Mouse (Mus musculus): ENCODE results near the gene Pttg1. TPM values are rescaled to one million over a fixed set of nuclear protein-coding genes. Genes with fewer than 3 reads are reported as not detected.

Pttg1 gene
- polyA plus RNA-seq, 1 experiment from 2014 or later = 53.0 TPM

DNA sequence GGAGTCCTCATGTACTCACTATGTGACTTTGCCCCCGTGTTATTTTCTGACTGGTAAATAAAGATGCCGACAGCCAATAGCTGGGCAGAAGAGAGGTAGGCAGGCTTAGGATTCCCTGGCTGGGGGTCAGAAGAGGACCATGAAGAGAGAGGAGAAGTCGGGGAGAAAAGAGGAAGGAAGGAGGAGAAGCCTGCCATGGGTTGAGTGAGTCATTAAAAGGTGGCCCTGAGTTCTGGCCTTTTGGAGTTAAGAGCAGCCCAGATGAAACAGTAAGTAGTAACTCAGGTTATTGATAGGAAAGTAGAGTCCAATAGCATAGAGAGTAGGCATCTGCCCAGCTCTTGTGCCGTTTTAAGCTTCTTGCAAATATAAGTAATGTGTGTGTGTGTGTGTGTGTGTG is 25.3 kb upstream of the Pttg1 start:
- Histone ChIP-seq H3K9ac (no peak overlapping the region), H3K9me3 (ENCODE audit: control insufficient read depth, low read length) (no peaks in the 10 kb centered on the region), H3K27ac (no peak overlapping the region), H3K27me3 (ENCODE audit: control insufficient read depth, insufficient read depth, low read length) (no peaks in the 10 kb centered on the region), H3K4me1 (replicated peaks; ENCODE audit: control insufficient read depth, insufficient read depth, low read length) (no peaks in the 10 kb centered on the region), H3K36me3 (replicated peaks; ENCODE audit: control insufficient read depth, insufficient read depth) (peaks cover 20% of the 10 kb centered on the region), H3K4me3 (replicated peaks; ENCODE audit: low read length) (no peak overlapping the region), H3K4me2 (replicated peaks) (no peak overlapping the region)
- DNase-seq (ENCODE audit: low spot score) (no peak), ATAC-seq (ENCODE audit: low FRiP score) (no peak)
- 75% methylated on average over 4 of the region's 4 CpGs for WGBS

DNA sequence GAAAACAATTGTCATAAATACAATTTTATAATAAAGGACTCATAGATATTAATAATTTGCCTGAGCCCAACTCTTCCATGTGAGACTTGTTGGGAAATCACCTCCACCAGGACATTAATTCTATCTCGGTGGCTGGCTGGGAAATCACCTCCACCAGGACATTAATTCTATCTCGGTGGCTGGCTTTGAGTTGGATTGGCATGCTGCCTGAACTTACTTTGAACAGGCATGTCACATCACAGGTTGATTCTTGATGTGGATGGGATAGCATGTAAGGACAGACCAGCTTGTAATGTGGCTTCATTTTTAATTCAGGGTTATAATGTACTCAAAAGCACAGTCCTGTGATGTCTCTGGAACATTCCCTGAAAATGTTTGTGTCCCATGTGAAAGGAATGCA is 23.9 kb upstream of the Pttg1 start:
- ATAC-seq (ENCODE audit: low FRiP score) (no peak), DNase-seq (ENCODE audit: low spot score) (no peak)
- no peaks in the 10 kb centered on the region for H3K27me3 ChIP-seq (ENCODE audit: control insufficient read depth, insufficient read depth, low read length)
- no peak overlapping the region for H3K27ac ChIP-seq
- H3K4me3 ChIP-seq (replicated peaks; ENCODE audit: low read length) = no peak overlapping the region
- H3K9ac ChIP-seq = no peak overlapping the region
- no peaks in the 10 kb centered on the region for H3K4me1 ChIP-seq (replicated peaks; ENCODE audit: control insufficient read depth, insufficient read depth, low read length)
- no peaks in the 10 kb centered on the region for H3K9me3 ChIP-seq (ENCODE audit: control insufficient read depth, low read length)
- no peak overlapping the region for H3K4me2 ChIP-seq (replicated peaks)
- WGBS = 84% methylated on average over 2 of the region's 2 CpGs
- peaks cover 34% of the 10 kb centered on the region for H3K36me3 ChIP-seq (replicated peaks; ENCODE audit: control insufficient read depth, insufficient read depth)

DNA sequence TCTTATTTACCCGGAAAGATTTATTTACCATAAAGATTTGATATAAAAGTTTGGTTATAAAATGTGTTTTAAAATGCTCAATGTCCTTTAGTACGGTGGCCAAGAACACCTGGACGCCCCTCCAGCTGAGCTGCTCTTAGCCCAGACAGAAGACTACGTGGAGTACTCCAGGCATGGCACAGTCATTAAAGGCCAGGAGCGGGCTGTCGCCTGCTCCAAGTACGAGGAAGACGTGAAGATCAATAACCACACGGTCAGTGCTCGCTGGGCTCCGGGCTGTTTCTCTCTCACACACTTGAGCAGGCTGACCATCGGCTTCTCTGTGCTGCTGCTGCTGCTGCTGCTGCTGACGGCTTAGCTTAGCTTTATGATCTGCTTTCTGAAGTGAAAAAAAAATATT is 17.1 kb upstream of the Pttg1 start:
- no peak overlapping the region for H3K9ac ChIP-seq
- H3K4me2 ChIP-seq (replicated peaks) = no peak overlapping the region
- H3K9me3 ChIP-seq (ENCODE audit: control insufficient read depth, low read length) = no peaks in the 10 kb centered on the region
- no peak overlapping the region for H3K27ac ChIP-seq
- no peak for DNase-seq (ENCODE audit: low spot score)
- H3K4me1 ChIP-seq (replicated peaks; ENCODE audit: control insufficient read depth, insufficient read depth, low read length) = no peaks in the 10 kb centered on the region
- H3K36me3 ChIP-seq (replicated peaks; ENCODE audit: control insufficient read depth, insufficient read depth) = peaks cover 99% of the 10 kb centered on the region
- ATAC-seq (ENCODE audit: low FRiP score) = no peak
- no peak overlapping the region for H3K4me3 ChIP-seq (replicated peaks; ENCODE audit: low read length)
- 97% methylated on average over 13 of the region's 13 CpGs for WGBS
- no peaks in the 10 kb centered on the region for H3K27me3 ChIP-seq (ENCODE audit: control insufficient read depth, insufficient read depth, low read length)

DNA sequence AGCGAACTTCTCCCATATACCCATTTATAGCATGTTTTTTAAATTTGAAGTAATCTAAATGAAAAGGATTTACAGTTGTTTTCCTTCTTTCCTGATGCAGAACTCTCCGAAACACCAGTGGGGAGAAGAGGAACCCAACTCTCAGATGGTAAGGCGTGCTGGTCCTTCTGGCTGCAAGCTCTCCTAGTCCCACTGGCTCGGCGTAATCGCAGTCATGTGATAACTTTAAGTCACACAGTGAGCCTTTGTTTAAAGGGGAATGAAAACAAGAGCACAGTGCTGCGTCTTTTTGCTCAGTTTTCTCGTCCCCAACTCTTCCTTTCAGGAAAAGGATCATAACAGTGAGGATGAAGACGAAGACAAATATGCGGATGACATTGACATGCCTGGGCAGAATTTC is 15.1 kb upstream of the Pttg1 start:
- Histone ChIP-seq H3K4me1 (replicated peaks; ENCODE audit: control insufficient read depth, insufficient read depth, low read length) (no peaks in the 10 kb centered on the region), H3K4me2 (replicated peaks) (no peak overlapping the region), H3K4me3 (replicated peaks; ENCODE audit: low read length) (no peak overlapping the region), H3K9me3 (ENCODE audit: control insufficient read depth, low read length) (no peaks in the 10 kb centered on the region), H3K27ac (no peak overlapping the region), H3K36me3 (replicated peaks; ENCODE audit: control insufficient read depth, insufficient read depth) (peaks cover 90% of the 10 kb centered on the region), H3K9ac (no peak overlapping the region), H3K27me3 (ENCODE audit: control insufficient read depth, insufficient read depth, low read length) (no peaks in the 10 kb centered on the region)
- no peak for ATAC-seq (ENCODE audit: low FRiP score)
- DNase-seq (ENCODE audit: low spot score) = no peak
- 94% methylated on average over 10 of the region's 10 CpGs for WGBS

DNA sequence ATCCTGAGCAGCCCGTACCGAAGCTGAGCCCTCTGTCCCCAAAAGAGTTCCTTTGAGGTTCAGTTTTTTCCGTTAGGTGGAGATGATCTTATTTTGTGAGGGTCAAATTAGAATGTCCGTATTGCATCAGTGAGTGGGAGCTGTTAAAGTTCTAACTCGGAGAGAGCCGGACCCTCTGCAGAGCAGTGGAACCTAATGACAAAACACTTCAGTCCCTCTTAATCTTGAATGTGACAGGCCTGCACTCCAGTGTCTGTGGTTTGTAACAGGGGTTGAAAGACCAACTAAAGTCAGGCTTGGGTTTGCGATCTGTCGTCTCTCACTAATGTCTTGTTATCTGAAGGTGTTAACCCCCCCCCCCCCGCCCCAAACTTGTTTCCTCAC is 8.0 kb upstream of the Pttg1 start:
- ATAC-seq (ENCODE audit: low FRiP score) (peak; percentile 51; the same call in 1 of the 2 replicates), DNase-seq (ENCODE audit: low spot score) (no peak)
- H3K4me1 ChIP-seq (replicated peaks; ENCODE audit: control insufficient read depth, insufficient read depth, low read length) = peaks cover 10% of the 10 kb centered on the region
- WGBS = 4% methylated on average over 9 of the region's 9 CpGs
- peak overlapping the region; percentile 90 for H3K4me3 ChIP-seq (replicated peaks; ENCODE audit: low read length)
- H3K9ac ChIP-seq = peak overlapping the region; percentile 77
- H3K9me3 ChIP-seq (ENCODE audit: control insufficient read depth, low read length) = no peaks in the 10 kb centered on the region
- H3K27me3 ChIP-seq (ENCODE audit: control insufficient read depth, insufficient read depth, low read length) = no peaks in the 10 kb centered on the region
- peak overlapping the region; percentile 68; the same call in 1 of the 2 replicates for H3K27ac ChIP-seq
- peaks cover 20% of the 10 kb centered on the region for H3K36me3 ChIP-seq (replicated peaks; ENCODE audit: control insufficient read depth, insufficient read depth)
- H3K4me2 ChIP-seq (replicated peaks) = peak overlapping the region; percentile 84

DNA sequence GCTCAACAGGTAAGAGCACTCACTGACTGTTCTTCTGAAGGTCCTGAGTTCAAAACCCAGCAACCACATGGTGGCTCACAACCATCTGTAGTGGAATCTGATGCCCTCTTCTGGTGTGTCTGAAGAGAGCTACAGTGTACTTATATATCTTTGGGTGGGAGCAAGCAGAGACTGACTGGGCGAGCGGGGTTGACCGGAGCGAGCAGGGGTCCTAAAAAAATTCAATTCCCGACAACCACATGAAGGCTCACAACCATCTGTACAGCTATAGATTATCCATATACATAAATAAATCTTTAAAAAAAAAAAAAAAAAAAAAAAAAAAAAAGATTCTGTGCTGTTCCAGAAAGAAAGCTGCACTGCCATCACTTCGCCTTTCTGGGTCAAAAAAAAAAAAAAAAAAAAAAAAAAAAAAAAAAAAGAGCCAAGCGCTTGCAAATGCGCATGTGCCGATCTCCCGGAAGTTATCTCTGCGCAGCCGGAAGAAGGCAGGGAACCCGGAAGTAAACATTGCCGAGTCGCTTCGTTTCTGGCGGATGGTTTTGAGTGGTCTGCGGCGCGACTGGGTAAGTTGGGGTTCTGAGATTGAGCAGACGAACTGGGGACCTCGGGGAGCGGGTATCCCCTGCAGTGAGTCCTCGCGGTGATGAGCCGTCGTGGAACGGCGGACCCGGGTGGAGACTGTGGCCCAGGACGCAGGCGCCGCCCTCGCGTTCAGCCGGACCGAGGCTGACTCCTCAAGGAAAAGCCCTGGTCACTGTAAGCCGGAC is 7.4 kb upstream of the Pttg1 start, which contains the start of gene Slu7:
Gene Slu7, plus strand, starts transcription at position 491 of the 770 bp plus-strand sequence.
- no peaks in the 10 kb centered on the region for H3K9me3 ChIP-seq (ENCODE audit: control insufficient read depth, low read length)
- peak within 1 kb of the TSS; percentile 84 for H3K4me2 ChIP-seq (replicated peaks)
- 9% methylated on average over 38 of the region's 38 CpGs for WGBS
- peaks cover 14% of the 10 kb centered on the region for H3K36me3 ChIP-seq (replicated peaks; ENCODE audit: control insufficient read depth, insufficient read depth)
- peak; percentile 89 for ATAC-seq (ENCODE audit: low FRiP score)
- peak; percentile 87 for DNase-seq (ENCODE audit: low spot score)
- H3K4me1 ChIP-seq (replicated peaks; ENCODE audit: control insufficient read depth, insufficient read depth, low read length) = peaks cover 10% of the 10 kb centered on the region
- H3K4me3 ChIP-seq (replicated peaks; ENCODE audit: low read length) = peak within 1 kb of the TSS; percentile 90
- H3K9ac ChIP-seq = peak within 1 kb of the TSS; percentile 77
- no peaks in the 10 kb centered on the region for H3K27me3 ChIP-seq (ENCODE audit: control insufficient read depth, insufficient read depth, low read length)
- peak within 1 kb of the TSS; percentile 68; the same call in 1 of the 2 replicates for H3K27ac ChIP-seq

DNA sequence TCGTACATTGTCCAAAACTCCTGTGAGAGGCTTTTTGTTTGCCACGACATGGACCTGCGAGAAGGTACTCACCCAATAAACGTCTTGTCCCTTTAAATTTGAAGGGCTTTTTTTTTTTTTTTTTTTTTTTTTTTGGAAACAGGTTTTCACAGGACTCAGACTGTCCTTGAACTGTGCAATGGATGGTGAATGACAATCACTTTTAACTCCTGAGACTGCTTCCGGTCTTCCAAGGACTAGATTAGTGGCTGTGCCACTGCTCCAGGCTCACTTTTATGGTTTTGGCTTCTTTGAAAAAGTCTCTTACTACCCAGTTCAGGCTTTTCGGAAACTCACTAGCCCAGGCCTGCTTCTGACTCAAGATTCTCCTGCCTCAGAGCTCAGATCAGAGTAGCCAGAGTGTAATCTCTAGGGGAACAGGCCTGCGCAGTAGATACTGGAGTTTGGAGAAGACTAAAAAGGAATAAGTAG is 398 bp upstream of the Pttg1 start:
- 21% methylated on average over 7 of the region's 7 CpGs for WGBS
- DNase-seq (ENCODE audit: low spot score) (no peak), ATAC-seq (ENCODE audit: low FRiP score) (peak; percentile 53; the same call in 1 of the 2 replicates)
- peak overlapping the region; percentile 51 for H3K4me2 ChIP-seq (replicated peaks)
- no peaks in the 10 kb centered on the region for H3K9me3 ChIP-seq (ENCODE audit: control insufficient read depth, low read length)
- no peak overlapping the region for H3K27ac ChIP-seq
- no peaks in the 10 kb centered on the region for H3K27me3 ChIP-seq (ENCODE audit: control insufficient read depth, insufficient read depth, low read length)
- 0 out of 2 replicates have a peak, but pooled peaks cover 3% of the 10 kb centered on the region for H3K4me1 ChIP-seq (replicated peaks; ENCODE audit: control insufficient read depth, insufficient read depth, low read length)
- peak overlapping the region; percentile 55; the same call in 1 of the 2 replicates for H3K9ac ChIP-seq
- H3K36me3 ChIP-seq (replicated peaks; ENCODE audit: control insufficient read depth, insufficient read depth) = no peaks in the 10 kb centered on the region
- H3K4me3 ChIP-seq (replicated peaks; ENCODE audit: low read length) = peak overlapping the region; percentile 50

DNA sequence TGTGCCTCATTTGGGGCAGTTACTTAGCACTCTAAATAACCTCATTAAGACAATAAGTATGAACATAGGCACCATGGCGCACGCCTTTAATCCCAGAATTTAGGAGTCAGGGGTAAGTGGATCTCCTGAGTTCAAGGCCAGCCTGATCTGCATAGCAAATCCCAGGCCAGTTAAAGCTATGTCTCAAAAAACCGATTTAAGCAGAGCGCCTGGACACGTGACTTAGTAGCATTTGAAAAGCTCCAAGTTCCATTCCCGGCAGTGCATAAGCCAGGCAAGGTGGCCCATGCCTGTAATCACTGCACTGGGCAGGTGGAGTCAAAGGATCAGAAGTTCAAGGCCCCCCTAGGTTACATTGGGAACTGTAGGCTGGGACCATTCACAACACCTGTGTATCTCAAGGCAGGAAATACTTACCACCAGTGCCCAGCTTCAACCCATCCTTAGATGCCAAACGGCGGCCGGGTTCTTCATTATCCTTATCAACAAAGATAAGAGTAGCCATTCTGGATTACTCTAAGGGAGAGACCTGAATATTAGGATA is 813 bp downstream of the Pttg1 start:
- no peak overlapping the region for H3K9ac ChIP-seq
- WGBS = 89% methylated on average over 9 of the region's 9 CpGs
- ATAC-seq (ENCODE audit: low FRiP score) = 0 out of 2 replicates have a peak, but pooled peaks have one; percentile 18

DNA sequence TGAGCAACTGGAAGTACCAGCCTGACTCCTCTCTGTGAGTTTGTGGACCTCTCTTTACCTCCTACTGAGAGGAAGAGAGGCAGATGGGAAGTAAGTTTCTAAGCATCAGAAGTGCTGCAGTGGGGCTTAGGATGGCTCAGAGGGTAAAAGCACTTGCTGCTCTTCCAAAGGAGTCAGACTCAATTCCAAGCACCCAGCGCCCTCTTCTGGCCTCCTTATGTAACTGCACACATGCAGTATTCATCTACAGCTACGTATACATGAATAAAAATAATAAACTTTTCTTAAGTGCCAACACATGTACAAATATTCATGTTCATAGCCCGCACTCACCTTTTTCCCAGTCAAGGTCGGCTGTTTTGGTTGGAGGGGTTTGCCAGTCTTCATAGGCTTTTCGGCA is 1.7 kb downstream of the Pttg1 start:
- Histone ChIP-seq H3K27me3 (ENCODE audit: control insufficient read depth, insufficient read depth, low read length) (no peaks in the 10 kb centered on the region), H3K4me1 (replicated peaks; ENCODE audit: control insufficient read depth, insufficient read depth, low read length) (0 out of 2 replicates have a peak, but pooled peaks cover 3% of the 10 kb centered on the region), H3K9ac (no peak overlapping the region), H3K9me3 (ENCODE audit: control insufficient read depth, low read length) (no peaks in the 10 kb centered on the region), H3K27ac (no peak overlapping the region), H3K4me3 (replicated peaks; ENCODE audit: low read length) (no peak overlapping the region), H3K36me3 (replicated peaks; ENCODE audit: control insufficient read depth, insufficient read depth) (no peaks in the 10 kb centered on the region), H3K4me2 (replicated peaks) (no peak overlapping the region)
- WGBS = 79% methylated on average over 5 of the region's 5 CpGs
- no peak for ATAC-seq (ENCODE audit: low FRiP score)
- DNase-seq (ENCODE audit: low spot score) = no peak

More for the DNA sequence above, 813 bp downstream of the Pttg1 start:
- no peaks in the 10 kb centered on the region for H3K9me3 ChIP-seq (ENCODE audit: control insufficient read depth, low read length)
- H3K27ac ChIP-seq = no peak overlapping the region
- no peaks in the 10 kb centered on the region for H3K27me3 ChIP-seq (ENCODE audit: control insufficient read depth, insufficient read depth, low read length)
- DNase-seq (ENCODE audit: low spot score) = no peak
- H3K4me1 ChIP-seq (replicated peaks; ENCODE audit: control insufficient read depth, insufficient read depth, low read length) = 0 out of 2 replicates have a peak, but pooled peaks cover 3% of the 10 kb centered on the region
- H3K4me2 ChIP-seq (replicated peaks) = peak overlapping the region; percentile 51
- H3K4me3 ChIP-seq (replicated peaks; ENCODE audit: low read length) = no peak overlapping the region
- H3K36me3 ChIP-seq (replicated peaks; ENCODE audit: control insufficient read depth, insufficient read depth) = no peaks in the 10 kb centered on the region

Data from hindbrain, embryonic 14.5 days (tissue).